8 mouse cellular contexts compared by ENCODE assay signal in the genomic region with DNA sequence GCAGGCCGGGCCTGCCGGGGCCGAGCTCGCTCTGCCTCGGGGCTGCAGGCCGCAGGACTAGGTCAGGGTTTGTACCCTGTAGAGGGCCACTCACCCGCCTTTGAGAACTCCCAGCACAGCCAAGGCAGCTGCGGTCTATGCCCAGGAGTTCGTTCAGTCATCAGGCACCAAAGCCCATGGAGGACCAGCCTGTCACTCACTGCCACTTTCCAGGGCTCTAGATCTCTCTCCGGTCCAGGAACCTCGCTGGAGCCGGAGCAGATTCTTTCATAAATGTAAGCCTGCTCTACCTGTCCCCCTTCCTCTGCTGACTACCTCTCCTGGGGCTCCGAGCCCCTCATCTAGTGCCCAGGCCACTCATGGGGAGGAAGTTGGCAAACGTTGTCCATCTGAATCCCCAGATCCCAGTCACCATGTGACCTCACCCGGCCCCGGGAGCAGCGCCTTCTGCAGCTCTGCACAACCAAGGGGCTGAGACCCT. TPM values are rescaled to one million over a fixed set of nuclear protein-coding genes. Genes with fewer than 3 reads are reported as not detected.
A peak's percentile ranks its signal among the peaks of the same experiment; 100 is the strongest.
DNase-seq lines count a peak whose midpoint lies in the region; ATAC-seq and TF ChIP-seq lines count a peak whose summit lies in the region.

No protein-coding gene starts in this region.

- TF ChIP-seq RAD21 in MEL (IDR thresholded peaks at IDR 0.05; ENCODE audit: low read depth, low read length), result no peak

- H3K27me3 ChIP-seq in MEL (ENCODE audit: control insufficient read depth in 1 of 2, insufficient read depth in 2 of 2, low read length in 2 of 2), result no peaks in the 10 kb centered on the region
- no peaks in the 10 kb centered on the region for H3K27me3 ChIP-seq in forebrain, embryonic 10.5 days (ENCODE audit: poor library complexity, severe bottlenecking)
- no peaks in the 10 kb centered on the region for H3K27me3 ChIP-seq in limb, embryonic 10.5 days (ENCODE audit: low read depth, poor library complexity, severe bottlenecking)
- H3K27me3 ChIP-seq in neural tube, embryonic 12.5 days (replicated peaks), result no peaks in the 10 kb centered on the region

- peaks cover 37% of the 10 kb centered on the region for H3K79me2 ChIP-seq in MEL (ENCODE audit: control insufficient read depth, insufficient read depth, low read length, poor library complexity)

- no peak for TF ChIP-seq EP300 in MEL (IDR thresholded peaks at IDR 0.05; ENCODE audit: low read depth in 1 of 2, low read length in 2 of 2)

- peak overlapping the region; percentile 13; the same call in 1 of the 2 replicates for H3K27ac ChIP-seq in MEL (ENCODE audit: control insufficient read depth, low read depth, low read length)
- peak overlapping the region; percentile 92 for H3K27ac ChIP-seq in forebrain, embryonic 10.5 days
- peak overlapping the region; percentile 91 for H3K27ac ChIP-seq in limb, embryonic 10.5 days
- no peak overlapping the region; the same call in 1 of the 2 replicates for H3K27ac ChIP-seq in neural tube, embryonic 12.5 days

- WGBS in forebrain, embryonic 10.5 days, result 4% methylated on average over 17 of the region's 17 CpGs
- 2% methylated on average over 17 of the region's 17 CpGs for WGBS in limb, embryonic 10.5 days
- WGBS in neural tube, embryonic 12.5 days, result 3% methylated on average over 17 of the region's 17 CpGs

- peak; percentile 53 to 63 for DNase-seq in cerebellum, postnatal 25 days
- DNase-seq in cerebellum, adult 9-10 months, result no peak
- peak; percentile 51 for DNase-seq in MEL (ENCODE audit: low read depth, low spot score)
- peak; percentile 56 for DNase-seq in forebrain, embryonic 10.5 days (ENCODE audit: extremely low spot score, low spot score)
- peak; percentile 63 for DNase-seq in limb, embryonic 10.5 days (ENCODE audit: low spot score)
- DNase-seq in urinary bladder, postnatal 36 days (ENCODE audit: low spot score in 2 of 2), result no peak
- no peak for DNase-seq in spleen, adult 18-20 months

- H3K9me3 ChIP-seq in MEL (replicated peaks; ENCODE audit: insufficient read depth, low read length), result no peaks in the 10 kb centered on the region
- H3K9me3 ChIP-seq in forebrain, embryonic 10.5 days, result no peaks in the 10 kb centered on the region
- H3K9me3 ChIP-seq in limb, embryonic 10.5 days (replicated peaks), result no peaks in the 10 kb centered on the region
- H3K9me3 ChIP-seq in neural tube, embryonic 12.5 days, result no peaks in the 10 kb centered on the region

- H3K4me2 ChIP-seq in neural tube, embryonic 12.5 days (replicated peaks), result peak overlapping the region; percentile 92

- ATAC-seq in neural tube, embryonic 12.5 days (ENCODE audit: low FRiP score, low read depth), result 0 out of 2 replicates have a peak, but pooled peaks have one; percentile 19

- H3K4me3 ChIP-seq in MEL (ENCODE audit: control insufficient read depth in 1 of 2, insufficient read depth in 1 of 2, low read depth in 2 of 2, low read length in 2 of 2), result peak overlapping the region; percentile 59 to 93
- peak overlapping the region; percentile 74 for H3K4me3 ChIP-seq in forebrain, embryonic 10.5 days
- H3K4me3 ChIP-seq in limb, embryonic 10.5 days, result peak overlapping the region; percentile 67
- H3K4me3 ChIP-seq in neural tube, embryonic 12.5 days, result peak overlapping the region; percentile 76

- peaks cover 2 to 6% of the 10 kb centered on the region in 2 experiments; a peak in 2 of 4 replicates for H3K4me1 ChIP-seq in MEL (ENCODE audit: control insufficient read depth in 1 of 2, insufficient read depth in 2 of 2, low read length in 2 of 2)
- H3K4me1 ChIP-seq in forebrain, embryonic 10.5 days, result peaks cover 28% of the 10 kb centered on the region
- peaks cover 24% of the 10 kb centered on the region for H3K4me1 ChIP-seq in limb, embryonic 10.5 days
- peaks cover 15% of the 10 kb centered on the region for H3K4me1 ChIP-seq in neural tube, embryonic 12.5 days

- H3K36me3 ChIP-seq in MEL (ENCODE audit: control insufficient read depth in 1 of 2, insufficient read depth in 2 of 2, low read length in 2 of 2), result peaks cover 7 to 8% of the 10 kb centered on the region in 2 experiments
- H3K36me3 ChIP-seq in forebrain, embryonic 10.5 days (replicated peaks), result peaks cover 67% of the 10 kb centered on the region
- peaks cover 64% of the 10 kb centered on the region for H3K36me3 ChIP-seq in limb, embryonic 10.5 days
- peaks cover 53% of the 10 kb centered on the region for H3K36me3 ChIP-seq in neural tube, embryonic 12.5 days

- no peak for TF ChIP-seq CTCF in MEL (IDR thresholded peaks at IDR 0.05 in 2 of 3, conservative IDR thresholded peaks at IDR 0.05 in 1 of 3; ENCODE audit: control insufficient read depth in 1 of 3, insufficient read depth in 1 of 3, low read depth in 2 of 3, low read length in 3 of 3, poor library complexity in 1 of 3, severe bottlenecking in 1 of 3)

- TF ChIP-seq POLR2A in MEL (IDR thresholded peaks at IDR 0.05; ENCODE audit: control insufficient read depth in 1 of 2, insufficient read depth in 1 of 2, low read depth in 1 of 2, low read length in 2 of 2, poor library complexity in 1 of 2), result 0 out of 4 replicates have a peak, but pooled peaks of 1 of the 2 experiments have one; percentile 6

- H3K9ac ChIP-seq in MEL (ENCODE audit: control insufficient read depth, low read depth, low read length, poor library complexity, severe bottlenecking), result peak overlapping the region; percentile 71
- peak overlapping the region; percentile 78 for H3K9ac ChIP-seq in neural tube, embryonic 12.5 days

TF ChIP-seq in MEL, 35 proteins besides CTCF, POLR2A, EP300 and RAD21:
- TF ChIP-seq POLR2AphosphoS5 (IDR thresholded peaks at IDR 0.05; ENCODE audit: borderline replicate concordance, low read depth, low read length) (no peak), MEF2A (IDR thresholded peaks at IDR 0.05; ENCODE audit: extremely low read depth, insufficient replicate concordance, low read depth, low read length, poor library complexity, severe bottlenecking) (no peak), USF1 (IDR thresholded peaks at IDR 0.05; ENCODE audit: low read depth, low read length) (peak; percentile 46; the same call in 1 of the 2 replicates), MAZ (IDR thresholded peaks at IDR 0.05; ENCODE audit: low read depth, low read length) (peak; percentile 8; the same call in 1 of the 2 replicates)

RNA-seq across cellular contexts. Expression of gene Plekhn1, which starts 0.6 kb away (rescaled TPM):
- 9.4 and 11.8 TPM in 2 replicates for total RNA-seq in MEL (2012; rRNA removed)
- polyA plus RNA-seq in MEL (2012; ENCODE audit: insufficient read depth in 1 of 2, insufficient read length in 2 of 2, low read depth in 1 of 2, low replicate concordance in 2 of 2, missing spikeins in 1 of 2), result 10 to 100 TPM in 1 of 2 experiments, not detected in 1; 20.0 TPM
- 21.9 and 23.1 TPM in 2 replicates for polyA plus RNA-seq in forebrain, embryonic 10.5 days (2016; fragmentation: Nextera tagmentation; extraction: Ambion mirVana)
- 24.2 and 25.2 TPM in 2 replicates for polyA plus RNA-seq in limb, embryonic 10.5 days (2016; fragmentation: Nextera tagmentation; extraction: Ambion mirVana)
- 27.3 and 29.0 TPM in 2 replicates for polyA plus RNA-seq in neural tube, embryonic 12.5 days (2016; fragmentation: Nextera tagmentation; extraction: Ambion mirVana)

RNA-seq across cellular contexts. Expression of gene Noc2l, which starts 1.7 kb away (rescaled TPM):
- total RNA-seq in MEL (2012; rRNA removed), result 164 and 172 TPM in 2 replicates
- polyA plus RNA-seq in MEL (2012; ENCODE audit: insufficient read depth in 1 of 2, insufficient read length in 2 of 2, low read depth in 1 of 2, low replicate concordance in 2 of 2, missing spikeins in 1 of 2), result 100 to 1,000 TPM; 122 to 234 TPM
- polyA plus RNA-seq in forebrain, embryonic 10.5 days (2016; fragmentation: Nextera tagmentation; extraction: Ambion mirVana), result 122 and 124 TPM in 2 replicates
- 103 and 141 TPM in 2 replicates for polyA plus RNA-seq in limb, embryonic 10.5 days (2016; fragmentation: Nextera tagmentation; extraction: Ambion mirVana)
- 74.0 and 74.5 TPM in 2 replicates for polyA plus RNA-seq in neural tube, embryonic 12.5 days (2016; fragmentation: Nextera tagmentation; extraction: Ambion mirVana)

RNA-seq across cellular contexts. Expression of gene Perm1, which starts 18.4 kb away (rescaled TPM):
- total RNA-seq in MEL (2012; rRNA removed), result 0.10 and 0.19 TPM in 2 replicates
- 1 to 10 TPM in 1 of 2 experiments, not detected in 1; 1.8 TPM for polyA plus RNA-seq in MEL (2012; ENCODE audit: insufficient read depth in 1 of 2, insufficient read length in 2 of 2, low read depth in 1 of 2, low replicate concordance in 2 of 2, missing spikeins in 1 of 2)
- polyA plus RNA-seq in forebrain, embryonic 10.5 days (2016; fragmentation: Nextera tagmentation; extraction: Ambion mirVana), result 1.1 TPM in 2 replicates
- 0.18 and 0.29 TPM in 2 replicates for polyA plus RNA-seq in limb, embryonic 10.5 days (2016; fragmentation: Nextera tagmentation; extraction: Ambion mirVana)
- polyA plus RNA-seq in neural tube, embryonic 12.5 days (2016; fragmentation: Nextera tagmentation; extraction: Ambion mirVana), result 1.7 and 2.0 TPM in 2 replicates

RNA-seq across cellular contexts. Expression of gene Samd11, which starts 21.4 kb away (rescaled TPM):
- total RNA-seq in MEL (2012; rRNA removed), result 1.7 and 2.0 TPM in 2 replicates
- 1 to 10 TPM in 1 of 2 experiments, not detected in 1; 4.1 TPM for polyA plus RNA-seq in MEL (2012; ENCODE audit: insufficient read depth in 1 of 2, insufficient read length in 2 of 2, low read depth in 1 of 2, low replicate concordance in 2 of 2, missing spikeins in 1 of 2)
- 0.42 and 0.78 TPM in 2 replicates for polyA plus RNA-seq in forebrain, embryonic 10.5 days (2016; fragmentation: Nextera tagmentation; extraction: Ambion mirVana)
- 0.59 and 1.1 TPM in 2 replicates for polyA plus RNA-seq in limb, embryonic 10.5 days (2016; fragmentation: Nextera tagmentation; extraction: Ambion mirVana)
- 2.6 and 2.9 TPM in 2 replicates for polyA plus RNA-seq in neural tube, embryonic 12.5 days (2016; fragmentation: Nextera tagmentation; extraction: Ambion mirVana)

RNA-seq across cellular contexts. Expression of gene AW011738, which starts 31.0 kb away (rescaled TPM):
- total RNA-seq in MEL (2012; rRNA removed), result 1.9 and 3.2 TPM in 2 replicates
- polyA plus RNA-seq in MEL (2012; ENCODE audit: insufficient read depth in 1 of 2, insufficient read length in 2 of 2, low read depth in 1 of 2, low replicate concordance in 2 of 2, missing spikeins in 1 of 2), result 1 to 10 TPM in 1 of 2 experiments, not detected in 1; 3.8 TPM
- 3.9 and 4.4 TPM in 2 replicates for polyA plus RNA-seq in forebrain, embryonic 10.5 days (2016; fragmentation: Nextera tagmentation; extraction: Ambion mirVana)
- 1.1 and 1.2 TPM in 2 replicates for polyA plus RNA-seq in limb, embryonic 10.5 days (2016; fragmentation: Nextera tagmentation; extraction: Ambion mirVana)
- 6.8 and 7.0 TPM in 2 replicates for polyA plus RNA-seq in neural tube, embryonic 12.5 days (2016; fragmentation: Nextera tagmentation; extraction: Ambion mirVana)

Comparison
In these comparisons a context has a peak if more than half of its experiments do, and no peak if none do; other contexts are left out.
1. DNase-seq: peak in cerebellum, postnatal 25 days (2 of 2), MEL (single experiment), forebrain, embryonic 10.5 days (single experiment) and limb, embryonic 10.5 days (single experiment); none in cerebellum, adult 9-10 months (single experiment), urinary bladder, postnatal 36 days (0 of 2) and spleen, adult 18-20 months (0 of 2).
2. Peak in every context shown above with its lines, with median percentiles within 50 percentile points of each other: H3K4me3 ChIP-seq.